Mouse (Mus musculus) gastrocnemius, postnatal 10 days (tissue): ENCODE results near the gene Dnm3. TPM values are rescaled to one million over a fixed set of nuclear protein-coding genes. Genes with fewer than 3 reads are reported as not detected.

Experiments
- DNase-seq: peaks from one replicate; pipeline ENCODE4 v3.0.0; 2021; ENCODE audit warnings: mixed read lengths
- total RNA-seq, 2 experiments: library from RNA; stranded (reverse); gene quantifications; 2 replicates each; pipeline ENCODE4 v1.2.3; 2021

Dnm3 gene
- total RNA-seq, 2 experiments from 2014 or later: 6.3 to 8.6 TPM

DNA sequence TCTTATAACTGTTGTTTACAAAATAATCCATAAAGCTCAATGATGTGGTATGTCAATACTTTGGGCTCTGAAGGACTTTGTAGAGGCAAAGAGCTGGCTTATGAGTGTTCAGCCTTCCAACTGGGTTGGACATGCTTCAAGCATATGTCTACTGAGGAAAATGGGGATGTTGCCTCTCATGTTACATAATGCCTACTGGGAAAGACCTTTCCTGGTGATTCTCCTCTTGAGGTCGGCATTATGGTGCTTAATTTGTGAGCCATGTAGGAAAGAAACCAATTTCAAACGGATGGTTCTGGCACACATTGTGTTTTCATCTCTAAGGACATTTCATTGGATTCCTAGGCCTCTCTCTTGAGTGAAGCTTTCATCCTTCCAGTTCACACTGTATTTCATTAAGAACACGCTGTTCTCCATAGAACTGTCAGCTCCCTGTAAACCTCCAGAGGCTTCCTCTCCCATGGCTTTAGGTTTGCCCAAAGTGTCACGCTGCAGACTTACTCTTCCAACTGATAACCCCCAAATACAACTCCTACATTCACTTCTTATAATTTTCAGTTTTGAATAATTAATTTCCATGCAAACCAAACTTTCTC lies 370.7 kb downstream of the Dnm3 start:
- DNase-seq: no peak

DNA sequence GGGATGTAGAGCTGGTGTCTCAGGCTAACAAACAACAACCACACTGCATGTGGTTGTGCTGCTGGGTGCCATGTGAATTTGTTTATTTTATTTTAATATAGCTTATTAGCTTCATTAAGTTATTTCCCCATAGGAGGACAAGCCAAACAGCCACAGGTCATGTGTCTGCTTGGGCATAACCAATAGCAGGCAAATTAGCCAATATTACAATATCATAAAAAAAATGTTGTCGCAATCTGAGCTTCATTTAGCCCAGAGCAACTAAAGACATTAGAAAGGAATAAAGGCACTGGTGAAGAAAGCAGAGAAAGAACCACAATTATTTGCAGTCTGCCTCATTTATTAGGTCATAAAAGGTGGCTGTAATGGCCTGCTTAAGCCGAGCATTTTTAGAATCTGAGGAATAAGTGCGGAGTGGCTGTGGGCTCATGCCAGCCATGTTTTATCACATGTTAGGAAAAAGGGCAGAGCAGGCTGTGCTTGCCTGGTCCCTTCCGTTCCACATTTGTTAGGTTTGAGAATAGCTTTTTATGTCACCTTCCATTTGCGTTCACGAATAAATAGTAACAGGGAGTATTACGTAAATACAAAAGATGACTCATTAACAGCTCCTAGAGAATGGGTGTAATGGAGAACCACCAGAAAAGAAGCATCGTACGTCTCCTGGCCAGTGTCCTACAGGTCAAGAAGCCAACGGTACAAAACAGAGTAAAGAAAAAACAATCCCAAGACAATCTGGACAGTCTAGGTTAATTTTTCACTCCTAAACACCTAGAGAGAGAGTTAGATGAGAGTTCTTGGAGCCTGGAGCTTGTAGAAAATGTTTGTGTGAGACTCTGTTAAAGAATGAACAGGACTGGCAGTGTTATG lies 376.6 kb downstream of the Dnm3 start:
- DNase-seq: no peak

DNA sequence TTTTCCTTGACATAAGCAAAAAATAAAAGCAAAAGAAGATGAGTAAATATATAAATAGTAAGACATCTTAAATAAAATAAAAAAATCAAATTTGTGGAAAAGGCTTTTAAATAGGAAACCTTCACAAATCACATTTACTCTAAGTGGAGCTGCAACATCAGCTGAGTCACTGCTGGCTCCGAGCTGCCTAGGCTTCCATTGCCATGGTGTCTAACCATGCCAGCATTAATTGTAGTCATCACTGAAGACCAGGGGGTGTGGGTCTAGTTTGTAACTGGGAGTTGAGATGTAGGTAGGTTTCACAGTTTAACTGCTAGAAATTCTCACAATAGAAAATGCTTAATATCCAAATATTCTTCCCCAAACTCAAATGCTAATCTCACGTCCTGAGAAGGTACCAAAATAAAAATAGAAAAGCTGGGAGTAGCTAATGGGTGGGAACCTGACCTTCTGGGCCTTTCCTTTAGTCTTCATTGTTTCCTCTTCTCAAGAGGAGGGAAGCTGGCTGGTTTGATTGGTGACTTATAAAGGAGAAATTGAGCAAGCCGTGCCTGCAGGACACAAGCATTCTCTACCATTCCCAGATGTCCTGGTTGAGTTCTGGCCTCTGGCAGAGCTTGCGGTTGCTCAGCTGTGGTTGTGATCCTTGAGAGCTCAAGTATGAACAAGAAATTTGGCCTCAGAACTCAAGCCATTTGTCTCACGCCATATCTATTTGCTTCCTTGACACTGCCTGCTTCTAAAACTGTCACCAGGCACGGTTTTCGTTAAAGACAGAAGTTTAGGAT lies 377.6 kb downstream of the Dnm3 start:
- no peak for DNase-seq

DNA sequence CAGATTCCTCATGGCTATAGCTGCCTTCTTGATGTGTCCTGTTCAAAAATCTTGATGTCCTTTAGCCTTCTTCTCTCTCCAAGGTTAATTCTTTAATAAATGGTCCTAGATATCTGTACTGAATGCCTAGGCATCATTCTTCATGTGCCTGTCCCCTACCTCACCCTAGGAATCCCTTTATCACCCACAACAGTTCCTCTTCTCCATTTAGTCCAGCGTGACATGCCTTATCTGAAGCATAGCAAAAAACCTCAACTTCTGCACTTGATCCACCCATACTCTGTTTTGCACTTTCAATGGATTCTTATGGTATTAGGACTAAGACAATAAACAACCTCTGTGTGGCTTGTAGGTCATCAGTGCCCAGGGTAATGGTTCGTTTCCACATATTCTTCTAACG lies 378.6 kb downstream of the Dnm3 start:
- no peak for DNase-seq

DNA sequence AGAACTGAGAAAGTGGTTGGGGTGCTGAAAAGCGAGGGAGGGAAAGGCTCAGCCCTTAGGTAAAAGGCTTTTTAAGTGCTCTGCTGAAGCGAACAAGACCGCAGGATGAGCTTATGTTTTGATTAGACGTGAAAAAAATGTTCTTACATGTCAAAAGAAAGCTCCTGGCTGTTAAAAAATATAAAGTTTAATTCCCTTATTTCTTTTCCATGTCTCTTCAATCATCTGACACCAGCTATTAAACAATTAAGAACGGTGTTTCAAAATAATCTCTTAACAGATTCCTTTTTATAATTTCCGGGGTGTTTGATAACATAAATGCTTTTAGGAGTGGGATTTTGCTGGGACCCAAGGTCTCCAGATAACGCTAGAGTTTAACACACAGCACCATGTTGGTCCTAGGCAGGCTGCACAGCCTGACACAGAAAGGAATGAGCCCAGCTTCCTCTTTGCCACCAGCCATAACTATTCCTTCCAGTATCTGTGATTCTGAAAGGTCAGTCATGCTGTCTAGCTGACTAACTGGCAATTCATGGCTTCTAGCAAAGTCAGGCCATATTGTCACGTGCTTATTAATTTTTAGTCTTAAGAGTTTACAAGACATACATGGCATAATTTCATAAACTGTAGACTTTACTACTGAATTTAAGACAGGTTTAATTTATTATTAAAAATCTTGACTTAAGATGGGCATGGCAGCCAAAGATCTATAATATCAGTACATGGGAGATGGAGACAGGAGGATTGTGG lies 383.1 kb downstream of the Dnm3 start:
- DNase-seq: no peak

DNA sequence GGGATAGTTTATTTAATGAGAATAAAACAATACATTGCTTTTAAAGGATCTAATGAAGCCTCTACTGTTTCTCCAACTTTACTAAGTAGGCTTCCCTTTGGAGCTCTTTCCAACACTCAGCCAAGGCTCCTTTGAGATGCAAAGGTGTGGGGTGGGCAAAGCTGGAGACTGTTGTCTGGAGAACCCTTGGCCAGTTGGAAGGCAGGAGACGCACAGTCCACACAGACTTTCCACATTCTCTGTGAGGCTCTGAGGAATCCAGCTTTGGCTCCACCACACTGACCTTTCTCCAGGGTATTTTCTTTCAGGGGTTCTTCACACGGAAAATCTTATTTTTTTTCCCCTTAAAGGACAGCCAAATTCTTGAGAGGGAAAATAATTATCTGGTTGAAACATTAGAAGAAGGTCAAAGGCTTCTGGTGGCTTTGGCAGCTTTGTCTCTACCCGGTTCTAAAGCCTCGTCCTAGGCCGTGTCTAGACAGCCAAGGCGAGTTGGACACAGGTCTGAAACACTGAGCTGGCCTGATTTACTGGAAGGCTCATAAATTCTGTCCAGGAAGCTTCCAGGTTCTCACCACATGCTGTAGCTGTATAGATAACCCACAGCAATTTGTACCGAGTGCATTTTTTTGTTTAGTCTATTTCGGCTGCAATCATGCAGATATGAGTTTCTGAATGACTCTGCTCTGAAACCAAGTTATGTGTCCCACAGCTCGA lies 383.9 kb downstream of the Dnm3 start:
- DNase-seq: no peak

DNA sequence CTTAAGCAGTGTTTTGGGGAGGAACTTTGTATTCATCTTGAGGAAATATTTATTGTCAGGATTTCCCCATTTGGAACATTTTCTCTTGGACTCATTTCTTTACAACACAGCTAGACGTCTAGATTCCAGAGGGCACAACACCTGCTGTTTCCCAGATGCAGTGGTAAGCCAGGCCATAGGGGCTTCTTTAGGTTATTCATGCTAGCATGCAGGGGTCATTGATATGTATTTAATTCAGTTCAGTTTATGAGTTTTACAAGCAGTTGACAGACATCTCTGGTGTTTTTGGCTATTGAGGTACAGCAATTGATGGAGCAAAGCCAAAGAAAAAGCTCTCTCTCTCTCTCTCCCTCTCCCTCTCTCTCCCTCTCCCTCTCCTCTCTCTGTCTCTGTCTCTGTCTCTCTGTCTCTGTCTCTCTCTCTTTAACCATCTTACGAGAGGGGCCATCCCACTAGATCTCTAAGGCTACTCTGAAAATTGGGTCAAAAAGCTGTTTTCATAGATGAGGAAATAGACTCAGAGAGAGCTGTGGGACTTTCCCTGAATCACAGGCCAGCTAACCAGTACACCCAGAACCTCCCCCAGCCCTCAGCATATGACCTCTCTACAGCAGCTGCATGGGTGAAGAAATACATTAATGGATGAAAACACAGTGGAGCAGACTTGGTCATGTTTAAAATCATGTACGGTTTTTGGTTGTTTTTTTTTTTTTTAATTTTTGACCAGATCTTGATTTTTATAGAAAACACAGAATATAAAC lies 384.8 kb downstream of the Dnm3 start:
- DNase-seq: no peak

DNA sequence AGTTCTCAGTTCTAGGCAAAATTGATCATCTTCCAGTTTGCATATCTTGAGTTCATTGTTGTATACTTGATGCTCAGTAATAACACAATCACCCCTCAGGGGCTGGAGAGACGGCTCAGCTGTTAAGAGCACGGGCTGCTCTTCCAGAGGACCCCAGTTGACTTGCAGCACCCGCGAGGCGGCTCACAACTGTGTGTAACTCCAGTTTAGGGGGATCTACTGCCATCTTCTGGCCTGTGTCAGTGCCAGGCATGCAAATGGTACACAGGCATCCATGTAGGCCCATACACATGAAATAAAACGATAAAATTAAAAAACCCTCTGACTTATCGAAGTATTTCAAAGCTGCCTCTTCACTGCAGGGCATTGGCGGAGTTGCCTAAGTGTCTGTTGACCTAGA lies 385.4 kb downstream of the Dnm3 start:
- DNase-seq: no peak

DNA sequence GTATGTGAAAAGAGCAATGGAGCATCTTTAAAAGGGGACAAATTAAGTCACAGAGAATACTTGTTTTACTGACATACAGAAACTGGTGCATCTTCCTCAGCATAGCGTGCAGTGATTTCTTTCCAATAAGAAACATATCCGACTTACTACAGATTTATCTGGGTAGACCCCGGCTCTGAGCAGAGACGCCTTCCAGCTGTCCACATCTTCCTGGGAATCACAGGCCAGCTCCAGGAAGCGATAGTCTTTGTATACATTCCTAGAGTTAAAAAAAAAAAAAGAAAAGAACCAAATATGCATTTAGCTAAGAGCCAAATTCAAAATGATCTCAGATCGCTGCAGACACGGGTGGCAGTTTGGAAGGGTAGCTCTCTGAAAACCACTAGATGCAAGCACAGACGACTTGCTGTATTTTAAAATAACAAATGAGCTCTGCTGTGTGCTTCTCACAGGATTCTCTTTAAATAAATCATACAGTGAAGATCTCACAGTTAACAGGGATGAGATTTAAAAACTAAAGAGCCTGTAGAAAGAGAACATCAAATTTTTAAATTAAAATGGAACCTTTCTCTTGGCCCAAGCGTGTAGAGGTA lies 393.9 kb downstream of the Dnm3 start:
- no peak for DNase-seq

DNA sequence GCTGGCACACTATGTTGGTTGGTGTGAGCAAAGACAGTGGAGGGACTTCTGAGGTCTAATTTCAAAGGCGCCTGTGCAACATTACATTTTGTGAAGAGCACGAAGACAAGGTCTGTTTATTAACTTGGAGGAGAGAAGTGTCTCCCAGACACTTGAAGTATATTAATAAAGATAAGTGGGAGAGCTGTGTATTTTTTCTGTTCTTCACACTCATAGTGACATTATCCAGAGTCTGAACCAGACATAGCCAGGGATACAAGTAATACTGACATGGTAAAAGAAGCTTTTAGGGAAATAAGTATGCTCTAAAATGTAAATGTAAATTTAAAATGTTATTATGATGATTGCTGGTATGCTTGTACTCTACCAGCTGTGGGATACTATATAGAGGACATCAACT lies 394.5 kb downstream of the Dnm3 start:
- DNase-seq: no peak

DNA sequence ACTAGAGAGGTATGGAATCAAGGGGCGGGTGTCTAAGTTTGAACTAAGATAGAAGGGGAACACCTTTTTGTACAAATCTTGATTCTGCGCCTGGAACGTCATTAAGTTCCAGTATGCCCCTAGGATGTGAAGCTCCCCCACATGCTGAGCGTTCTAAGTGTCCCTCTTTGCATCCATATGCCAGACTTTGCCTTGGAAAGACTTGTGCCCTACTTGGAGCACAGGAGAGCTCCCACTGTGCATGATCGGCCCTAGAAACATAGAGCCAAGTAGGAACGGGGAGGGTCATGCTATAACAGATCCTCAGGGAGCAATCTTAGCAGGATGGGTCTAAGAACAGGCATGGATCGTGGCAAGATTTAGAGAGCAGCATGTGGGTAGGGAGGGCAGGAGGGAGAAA lies 395.1 kb downstream of the Dnm3 start:
- DNase-seq: no peak

DNA sequence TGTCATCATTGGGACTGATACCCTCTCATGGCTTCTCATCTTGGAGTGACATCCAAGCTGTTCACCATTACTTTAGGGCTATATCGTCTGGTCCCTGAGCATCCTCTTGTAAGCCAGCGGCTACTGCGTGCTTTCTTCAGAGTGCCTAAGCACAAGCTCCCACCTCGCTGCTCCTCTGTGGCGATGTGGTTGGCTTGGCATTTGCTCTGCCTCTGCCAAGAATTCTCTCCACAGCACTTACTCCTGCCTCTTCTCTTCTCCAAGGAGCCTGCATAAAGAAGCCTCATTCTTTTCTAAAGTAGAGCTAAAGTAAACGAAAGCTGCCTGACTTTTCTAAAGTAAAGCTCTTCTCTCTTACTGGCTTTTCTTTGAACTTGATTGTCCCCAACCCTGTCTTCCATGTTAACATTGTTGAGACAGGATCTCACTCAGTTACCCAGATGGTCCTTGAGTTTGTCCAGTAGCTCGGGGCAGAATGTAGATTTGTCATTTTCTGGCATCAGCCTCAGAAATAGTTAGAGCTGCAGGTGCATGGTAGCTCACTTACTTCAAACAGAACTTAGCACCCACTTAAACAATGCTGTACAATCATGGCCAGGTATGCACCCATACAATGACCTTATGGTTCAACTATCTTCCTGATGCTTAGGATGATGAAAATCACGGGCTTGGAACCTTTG lies 396.0 kb downstream of the Dnm3 start:
- no peak for DNase-seq

DNA sequence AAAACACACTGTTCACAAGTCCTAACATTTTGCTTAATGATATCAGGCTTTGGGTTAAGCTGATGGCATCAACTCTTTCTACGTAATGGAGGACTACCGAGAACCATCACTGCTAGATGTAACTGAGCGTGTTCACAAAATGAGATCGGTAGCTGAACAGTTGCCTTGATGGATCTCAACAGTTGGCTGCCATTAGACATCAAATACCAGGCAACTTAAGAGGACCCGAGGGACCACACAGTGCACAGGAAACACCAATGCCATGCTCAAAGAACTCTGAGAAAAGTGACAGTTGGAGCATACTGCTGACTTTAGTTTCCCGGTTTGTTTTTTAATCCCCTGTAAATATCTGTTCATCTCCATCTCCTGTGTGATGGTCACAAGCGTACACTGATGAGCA lies 397.8 kb downstream of the Dnm3 start:
- DNase-seq: no peak

DNA sequence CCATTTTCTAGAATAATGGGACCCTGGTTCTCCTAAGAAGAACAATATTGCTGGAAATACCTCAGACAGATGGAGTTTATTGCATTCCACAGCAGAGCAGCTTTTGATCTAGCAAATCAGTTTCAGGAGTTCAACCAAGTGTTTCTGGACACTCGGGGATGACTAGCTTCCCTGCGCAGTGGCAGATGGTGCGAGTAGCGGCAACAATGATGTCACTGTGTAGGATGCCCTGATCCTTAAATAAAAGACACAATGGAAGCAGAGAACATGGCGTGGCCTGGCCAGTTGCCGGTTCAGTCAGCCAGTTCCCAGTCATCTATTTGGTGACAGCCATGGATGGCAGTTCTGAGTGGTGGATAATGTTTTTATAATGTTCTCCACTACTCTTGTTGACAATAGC lies 400.4 kb downstream of the Dnm3 start:
- DNase-seq: no peak

DNA sequence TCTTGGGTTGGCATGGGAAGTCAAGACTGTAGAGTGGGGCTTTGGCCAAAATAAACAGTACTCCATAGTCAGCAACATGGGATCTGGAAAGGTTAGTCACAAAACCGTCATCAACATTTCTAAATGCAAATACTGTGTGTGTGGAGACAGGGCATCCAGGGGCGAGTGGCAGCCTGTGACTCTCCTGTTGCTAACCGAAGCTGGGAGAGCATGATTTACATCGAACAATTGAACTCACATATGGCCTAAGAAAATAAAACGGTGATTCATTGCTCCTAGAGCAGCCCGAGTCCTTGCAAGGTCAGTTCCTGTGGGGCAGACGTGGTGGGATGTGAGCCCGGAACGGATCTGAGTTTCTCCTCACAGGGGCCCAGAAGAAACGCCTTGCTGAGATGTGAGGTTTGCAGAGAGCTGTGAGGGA lies 401.2 kb downstream of the Dnm3 start:
- no peak for DNase-seq

DNA sequence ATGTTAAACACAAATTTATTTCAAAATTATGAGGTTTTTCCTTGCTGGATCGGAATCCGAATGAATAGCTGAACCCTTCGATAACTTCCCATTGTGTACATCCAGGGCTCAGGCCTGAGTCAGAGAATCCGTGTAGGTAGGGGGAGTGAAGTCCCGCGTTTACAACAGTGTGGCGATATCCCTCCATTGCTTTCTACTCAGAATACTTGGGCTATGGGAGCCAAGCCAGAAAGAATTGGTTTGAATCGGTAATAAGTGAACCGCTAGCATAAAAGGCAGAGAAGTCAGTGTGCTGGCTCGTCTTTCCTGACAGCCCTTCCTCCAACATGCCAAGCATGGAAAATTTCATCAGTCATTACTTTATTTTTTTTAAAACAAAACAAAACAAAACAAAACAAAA lies 402.0 kb downstream of the Dnm3 start:
- DNase-seq: no peak

DNA sequence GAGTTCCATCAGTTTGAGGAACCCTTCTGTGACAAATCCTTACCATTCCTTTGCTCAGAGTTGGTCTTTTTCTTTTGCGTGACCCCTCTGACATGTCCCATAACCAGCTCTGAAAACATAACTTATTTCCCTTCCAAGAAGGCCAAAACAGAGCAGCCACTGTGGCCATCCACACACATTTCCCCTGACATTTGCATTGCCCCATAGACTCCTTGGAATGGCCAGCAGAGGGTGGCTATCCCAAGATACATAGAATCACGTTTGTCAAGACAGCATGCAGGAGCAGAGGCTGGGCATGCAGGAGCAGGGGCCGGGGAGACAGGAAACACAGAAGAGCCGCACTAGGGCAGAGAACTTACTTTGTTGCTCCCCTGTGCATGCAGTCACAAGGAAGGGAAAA lies 402.4 kb downstream of the Dnm3 start:
- no peak for DNase-seq

DNA sequence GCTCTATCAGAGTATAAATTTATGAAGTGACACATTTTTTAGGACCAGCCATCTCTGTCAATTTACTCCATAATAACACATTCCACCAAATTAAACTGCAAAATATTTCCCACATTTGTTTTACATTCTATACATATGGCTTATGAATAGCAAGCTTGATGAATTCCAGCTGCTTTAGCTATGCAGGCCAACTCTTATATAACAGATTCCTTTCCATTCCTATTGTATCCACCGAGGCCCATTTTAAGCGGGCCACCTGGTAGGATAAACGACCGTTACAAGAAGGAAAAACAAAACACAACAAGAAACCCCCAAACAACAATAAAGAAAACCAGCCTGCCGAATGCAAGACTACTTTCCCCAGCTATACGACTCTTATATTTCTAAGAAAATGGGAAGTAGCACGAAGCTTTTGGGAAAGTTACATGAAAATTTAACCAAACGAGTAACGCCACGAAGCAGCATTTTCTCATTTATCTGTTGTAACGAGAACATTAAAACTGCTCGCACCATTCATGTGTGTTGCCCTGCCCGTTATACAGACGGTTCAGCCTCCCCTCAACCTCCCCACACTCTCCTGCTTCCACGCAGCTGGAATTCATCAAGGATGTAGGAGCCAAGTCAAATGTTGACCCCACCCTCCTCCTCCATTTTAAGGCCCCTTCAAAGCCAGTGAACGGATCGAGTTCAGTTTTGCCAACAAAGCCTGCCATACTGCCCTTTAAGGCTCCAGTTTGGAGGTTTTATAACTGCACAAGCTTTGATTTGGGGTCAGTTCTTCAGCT lies 403.0 kb downstream of the Dnm3 start:
- DNase-seq: no peak

DNA sequence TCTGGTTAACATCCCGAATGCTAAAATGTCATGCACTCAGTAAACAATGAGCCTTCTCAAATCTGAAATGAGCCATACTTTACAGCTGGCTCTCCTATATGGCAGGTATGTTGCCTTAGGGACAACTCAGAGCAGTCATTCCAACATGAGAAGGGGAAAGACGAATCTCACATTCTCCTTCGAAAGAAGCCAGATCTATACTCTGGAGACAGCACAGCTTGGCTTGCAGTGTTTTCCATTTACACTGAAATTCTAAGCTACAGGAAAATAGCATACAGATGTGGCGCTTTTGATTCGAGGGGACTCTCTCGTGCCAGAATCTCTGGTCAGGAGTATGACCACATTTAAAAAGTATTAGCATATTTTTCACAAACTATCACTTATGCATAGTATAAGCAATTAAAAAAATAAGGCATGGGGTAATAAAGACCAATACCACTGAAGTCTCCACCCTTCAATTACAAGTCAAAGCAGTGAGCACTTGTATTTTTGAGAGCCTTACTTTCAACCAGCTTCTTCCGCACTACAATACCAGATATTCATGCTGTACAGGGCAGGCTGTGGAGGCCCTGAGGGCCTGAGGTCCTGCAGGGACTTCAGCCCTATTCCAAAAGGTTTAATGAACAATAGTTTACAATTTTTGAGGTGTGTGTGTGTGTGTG lies 404.8 kb downstream of the Dnm3 start:
- no peak for DNase-seq
